Mouse (Mus musculus): ENCODE measurements around the gene Spred1.

- TF ChIP-seq CTCF (IDR thresholded peaks at IDR 0.05; ENCODE audit: extremely low read depth, insufficient read depth, low read length) (no peak), POLR2A (IDR thresholded peaks at IDR 0.05; ENCODE audit: extremely low read depth, insufficient read depth, low read length) (no peak)
Measured at GRCm38 (mm10) chr2:117146617-117147016, 25.4 kb downstream of the Spred1 start.
